ENCODE assay signal across 8 mouse cellular contexts in genomic region chr1:72963449-72963848, GRCm38 (mm10). TPM values are rescaled to one million over a fixed set of nuclear protein-coding genes. Genes with fewer than 3 reads are reported as not detected.
DNase-seq lines count a peak whose midpoint lies in the region; ATAC-seq and TF ChIP-seq lines count a peak whose summit lies in the region.
"Had no signal": no experiment of that assay in that cellular context is flagged by ENCODE, and none has a peak within 500 bp of the region (broad histone marks: within the 10 kb centered on the region; RNA-seq: fewer than 3 reads in every experiment).

No protein-coding gene starts in this region.

- ATAC-seq in intestine, embryonic 16.5 days, result peak; percentile 81
- peak; percentile 95 for ATAC-seq in lung, embryonic 16.5 days (ENCODE audit: low read depth)

- no peaks in the 10 kb centered on the region for H3K36me3 ChIP-seq in MEL (ENCODE audit: control insufficient read depth in 1 of 2, insufficient read depth in 2 of 2, low read length in 2 of 2)
- no peaks in the 10 kb centered on the region for H3K36me3 ChIP-seq in intestine, embryonic 16.5 days (ENCODE audit: control insufficient read depth, insufficient read depth, low read length)
- H3K36me3 ChIP-seq in lung, embryonic 16.5 days (ENCODE audit: control insufficient read depth, insufficient read depth, low read length), result no peaks in the 10 kb centered on the region

- no peak overlapping the region for H3K4me3 ChIP-seq in MEL (ENCODE audit: control insufficient read depth in 1 of 2, insufficient read depth in 1 of 2, low read depth in 2 of 2, low read length in 2 of 2)
- H3K4me3 ChIP-seq in intestine, embryonic 16.5 days (ENCODE audit: low read length), result no peak overlapping the region
- H3K4me3 ChIP-seq in lung, embryonic 16.5 days (ENCODE audit: low read length), result no peak overlapping the region

- WGBS in intestine, embryonic 16.5 days, result 36% methylated on average over 7 of the region's 7 CpGs
- 11% methylated on average over 7 of the region's 7 CpGs for WGBS in lung, embryonic 16.5 days

- no peak for DNase-seq in MEL (ENCODE audit: low read depth, low spot score)
- DNase-seq in embryo, embryonic 11 days, result peak; percentile 73
- peak; percentile 97 for DNase-seq in heart, adult 11 months
- DNase-seq in right cerebral cortex, postnatal 4 days, result peak; percentile 22
- DNase-seq in cerebellum, adult 11 months, result no peak

- no peaks in the 10 kb centered on the region for H3K79me2 ChIP-seq in MEL (ENCODE audit: control insufficient read depth, insufficient read depth, low read length, poor library complexity)

- TF ChIP-seq POLR2A in MEL (IDR thresholded peaks at IDR 0.05; ENCODE audit: control insufficient read depth in 1 of 2, insufficient read depth in 1 of 2, low read depth in 1 of 2, low read length in 2 of 2, poor library complexity in 1 of 2), result no peak

- TF ChIP-seq EP300 in MEL (IDR thresholded peaks at IDR 0.05; ENCODE audit: low read depth in 1 of 2, low read length in 2 of 2), result no peak

- no peak for TF ChIP-seq RAD21 in MEL (IDR thresholded peaks at IDR 0.05; ENCODE audit: low read depth, low read length)

- no peaks in the 10 kb centered on the region for H3K27me3 ChIP-seq in MEL (ENCODE audit: control insufficient read depth in 1 of 2, insufficient read depth in 2 of 2, low read length in 2 of 2)
- no peaks in the 10 kb centered on the region for H3K27me3 ChIP-seq in intestine, embryonic 16.5 days (replicated peaks; ENCODE audit: control insufficient read depth, insufficient read depth, low read length)
- H3K27me3 ChIP-seq in lung, embryonic 16.5 days (ENCODE audit: control insufficient read depth, insufficient read depth, low read depth, low read length), result no peaks in the 10 kb centered on the region

- H3K27ac ChIP-seq in MEL (ENCODE audit: control insufficient read depth, low read depth, low read length), result no peak overlapping the region
- H3K27ac ChIP-seq in intestine, embryonic 16.5 days (ENCODE audit: low read length), result no peak overlapping the region
- H3K27ac ChIP-seq in lung, embryonic 16.5 days (ENCODE audit: low read length), result peak overlapping the region; percentile 78

- H3K4me1 ChIP-seq in MEL (ENCODE audit: control insufficient read depth in 1 of 2, insufficient read depth in 2 of 2, low read length in 2 of 2), result no peaks in the 10 kb centered on the region
- H3K4me1 ChIP-seq in intestine, embryonic 16.5 days (ENCODE audit: control insufficient read depth, insufficient read depth, low read length), result peaks cover 14% of the 10 kb centered on the region; the same call in 1 of the 2 replicates
- peaks cover 12% of the 10 kb centered on the region for H3K4me1 ChIP-seq in lung, embryonic 16.5 days (replicated peaks; ENCODE audit: control insufficient read depth, insufficient read depth, low read length)

- peak overlapping the region; percentile 14; the same call in 1 of the 2 replicates for H3K9ac ChIP-seq in MEL (ENCODE audit: control insufficient read depth, low read depth, low read length, poor library complexity, severe bottlenecking)
- H3K9ac ChIP-seq in intestine, embryonic 16.5 days (ENCODE audit: low read depth, low read length), result 0 out of 2 replicates have a peak overlapping the region, but pooled peaks have one; percentile 35
- peak overlapping the region; percentile 52 for H3K9ac ChIP-seq in lung, embryonic 16.5 days (ENCODE audit: low read length)

- TF ChIP-seq CTCF in MEL (IDR thresholded peaks at IDR 0.05 in 2 of 3, conservative IDR thresholded peaks at IDR 0.05 in 1 of 3; ENCODE audit: control insufficient read depth in 1 of 3, insufficient read depth in 1 of 3, low read depth in 2 of 3, low read length in 3 of 3, poor library complexity in 1 of 3, severe bottlenecking in 1 of 3), result no peak

- no peaks in the 10 kb centered on the region for H3K9me3 ChIP-seq in MEL (replicated peaks; ENCODE audit: insufficient read depth, low read length)
- no peaks in the 10 kb centered on the region for H3K9me3 ChIP-seq in intestine, embryonic 16.5 days (ENCODE audit: control insufficient read depth, low read length)
- H3K9me3 ChIP-seq in lung, embryonic 16.5 days (ENCODE audit: control insufficient read depth, low read length), result no peaks in the 10 kb centered on the region

- no peak overlapping the region for H3K4me2 ChIP-seq in intestine, embryonic 16.5 days (ENCODE audit: low read depth, low read length)
- H3K4me2 ChIP-seq in lung, embryonic 16.5 days (ENCODE audit: low read depth, low read length), result peak overlapping the region; percentile 28

TF ChIP-seq in MEL, 35 proteins besides CTCF, POLR2A, EP300 and RAD21:
- no peak for TF ChIP-seq HCFC1 (IDR thresholded peaks at IDR 0.05; ENCODE audit: low read depth, low read length)
- TF ChIP-seq MXI1 (IDR thresholded peaks at IDR 0.05; ENCODE audit: low read depth, low read length), result no peak
- no peak for TF ChIP-seq POLR2AphosphoS5 (IDR thresholded peaks at IDR 0.05; ENCODE audit: borderline replicate concordance, low read depth, low read length)
- no peak for TF ChIP-seq MAX (IDR thresholded peaks at IDR 0.05; ENCODE audit: low read length)

RNA-seq across cellular contexts. Expression of gene Tnp1, which starts 52.3 kb away (rescaled TPM):
- not detected in 2 replicates for total RNA-seq in MEL (2012; rRNA removed)
- polyA plus RNA-seq in MEL (2012; ENCODE audit: insufficient read depth in 1 of 2, insufficient read length in 2 of 2, low read depth in 1 of 2, low replicate concordance in 2 of 2, missing spikeins in 1 of 2), result not detected
- not detected in 2 replicates for polyA plus RNA-seq in intestine, embryonic 16.5 days (2015; fragmentation: Nextera tagmentation; extraction: Ambion mirVana)
- polyA plus RNA-seq in lung, embryonic 16.5 days (2015; fragmentation: Nextera tagmentation; extraction: Ambion mirVana), result not detected in 2 replicates
- total RNA-seq: common myeloid progenitor, adult 5-6 weeks had no signal

Comparison
In these comparisons a context has a peak if more than half of its experiments do, and no peak if none do; other contexts are left out.
1. DNase-seq: peak in embryo, embryonic 11 days (single experiment), heart, adult 11 months (single experiment) and right cerebral cortex, postnatal 4 days (single experiment); none in MEL (single experiment) and cerebellum, adult 11 months (single experiment).
2. Peak in every context shown above with its lines, with median percentiles within 50 percentile points of each other: H3K9ac ChIP-seq.